Mouse (Mus musculus) MEL (cell line): ENCODE data around the gene Gsta3. TPM values are rescaled to one million over a fixed set of nuclear protein-coding genes. Genes with fewer than 3 reads are reported as not detected.
"Not testable (repeated sequence)": the region's sequence is repeated elsewhere in the genome, so short reads cannot be mapped to it uniquely, and the experiment has no call there.

Experiments used
- DNase-seq: peaks from one replicate; pipeline ENCODE4 v3.0.0; 2011; ENCODE audit warnings: low read depth, low spot score
- H3K27ac ChIP-seq: 2 replicates; pipeline ENCODE4 v1.5.1; 2012; ENCODE audit warnings: low read depth, mild to moderate bottlenecking, control low read depth, low read length, moderate library complexity; ENCODE audit not compliant: control insufficient read depth
- H3K27me3 ChIP-seq, 2 experiments: fragments of 150-350 bp in 1 of 2; sonication (generic) in 1 of 2; 2 replicates each; pipeline ENCODE4 v1.6.1; 2012; ENCODE audit warnings: low read length in 2 of 2, mild to moderate bottlenecking in 2 of 2, improper control_type of control experiment in 1 of 2, moderate library complexity in 1 of 2; ENCODE audit not compliant: insufficient read depth in 2 of 2, control insufficient read depth in 1 of 2
- H3K36me3 ChIP-seq, 2 experiments: 2 replicates each; pipeline ENCODE4 v1.6.1; 2012 to 2014; ENCODE audit warnings: low read length in 2 of 2, improper control_type of control experiment in 1 of 2, inconsistent platforms in 1 of 2, mild to moderate bottlenecking in 1 of 2; ENCODE audit not compliant: insufficient read depth in 2 of 2, control insufficient read depth in 1 of 2
- H3K4me1 ChIP-seq, 2 experiments: fragments of 150-350 bp in 1 of 2; sonication (generic) in 1 of 2; 2 replicates each; pipeline ENCODE4 v1.6.1; 2012; ENCODE audit warnings: low read length in 2 of 2, improper control_type of control experiment in 1 of 2, mild to moderate bottlenecking in 1 of 2; ENCODE audit not compliant: insufficient read depth in 2 of 2, control insufficient read depth in 1 of 2
- H3K4me3 ChIP-seq, 2 experiments: fragments of 150-350 bp in 1 of 2; sonication (generic) in 1 of 2; 2 replicates each; pipeline ENCODE4 v1.5.1; 2012; ENCODE audit warnings: low read depth in 2 of 2, low read length in 2 of 2, mild to moderate bottlenecking in 2 of 2, moderate library complexity in 2 of 2, control low read depth in 1 of 2, improper control_type of control experiment in 1 of 2; ENCODE audit not compliant: control insufficient read depth in 1 of 2, insufficient read depth in 1 of 2
- H3K79me2 ChIP-seq: 2 replicates; pipeline ENCODE4 v1.6.1; 2012; ENCODE audit warnings: mild to moderate bottlenecking, low read length, moderate library complexity; ENCODE audit not compliant: control insufficient read depth, poor library complexity, insufficient read depth
- H3K9ac ChIP-seq: 2 replicates; pipeline ENCODE4 v1.6.1; 2012; ENCODE audit warnings: low read depth, mild to moderate bottlenecking, control low read depth, low read length, moderate library complexity; ENCODE audit not compliant: control insufficient read depth, poor library complexity, severe bottlenecking
- H3K9me3 ChIP-seq: fragments of 150-350 bp; sonication (generic); replicated peaks from 2 replicates; pipeline ENCODE4 v1.6.1; 2012; ENCODE audit warnings: mild to moderate bottlenecking, low read length, improper control_type of control experiment, moderate library complexity; ENCODE audit not compliant: insufficient read depth
- BHLHE40 ChIP-seq: IDR thresholded peaks from 2 replicates; pipeline ENCODE4 v1.6.1; 2012; ENCODE audit warnings: low read depth, mild to moderate bottlenecking, inconsistent platforms, low read length, improper control_type of control experiment, borderline replicate concordance
- CHD2 ChIP-seq: IDR thresholded peaks from 2 replicates; pipeline ENCODE4 v1.6.1; 2011; ENCODE audit warnings: low read length, improper control_type of control experiment
- CTCF ChIP-seq, 3 experiments: IDR thresholded peaks in 2 of 3; conservative IDR thresholded peaks in 1 of 3; 2 replicates each; pipeline ENCODE4 v1.5.1; 2011 to 2012; ENCODE audit warnings: low read length in 3 of 3, low read depth in 2 of 3, mild to moderate bottlenecking in 2 of 3, improper control_type of control experiment in 1 of 3, inconsistent platforms in 1 of 3, mixed read lengths in 1 of 3, moderate library complexity in 1 of 3; ENCODE audit not compliant: control insufficient read depth in 1 of 3, insufficient read depth in 1 of 3, poor library complexity in 1 of 3, severe bottlenecking in 1 of 3
- E2F4 ChIP-seq: IDR thresholded peaks from 2 replicates; pipeline ENCODE4 v1.6.1; 2011; ENCODE audit warnings: low read depth, low read length, improper control_type of control experiment, borderline replicate concordance
- ETS1 ChIP-seq: IDR thresholded peaks from 2 replicates; pipeline ENCODE4 v1.6.1; 2012; ENCODE audit warnings: low read depth, mild to moderate bottlenecking, inconsistent platforms, low read length, improper control_type of control experiment, moderate library complexity
- HCFC1 ChIP-seq: IDR thresholded peaks from 2 replicates; pipeline ENCODE4 v1.6.1; 2012; ENCODE audit warnings: low read depth, mild to moderate bottlenecking, inconsistent platforms, low read length, improper control_type of control experiment, moderate library complexity
- MAX ChIP-seq: IDR thresholded peaks from 2 replicates; pipeline ENCODE4 v1.6.1; 2011; ENCODE audit warnings: low read length, improper control_type of control experiment
- MAZ ChIP-seq: IDR thresholded peaks from 2 replicates; pipeline ENCODE4 v1.6.1; 2012; ENCODE audit warnings: low read depth, mild to moderate bottlenecking, inconsistent platforms, low read length, improper control_type of control experiment
- NRF1 ChIP-seq: IDR thresholded peaks from 2 replicates; pipeline ENCODE4 v1.6.1; 2014; ENCODE audit warnings: low read depth, mild to moderate bottlenecking, inconsistent platforms, low read length, improper control_type of control experiment, moderate library complexity; ENCODE audit not compliant: poor library complexity, insufficient read depth, severe bottlenecking
- POLR2A ChIP-seq, 2 experiments: IDR thresholded peaks; 2 replicates each; pipeline ENCODE4 v1.6.1; 2011 to 2012; ENCODE audit warnings: low read length in 2 of 2, mild to moderate bottlenecking in 2 of 2, control low read depth in 1 of 2, improper control_type of control experiment in 1 of 2, low read depth in 1 of 2, moderate library complexity in 1 of 2; ENCODE audit not compliant: control insufficient read depth in 1 of 2, insufficient read depth in 1 of 2, poor library complexity in 1 of 2
- RAD21 ChIP-seq: IDR thresholded peaks from 2 replicates; pipeline ENCODE4 v1.6.1; 2011; ENCODE audit warnings: mild to moderate bottlenecking, low read depth, low read length, improper control_type of control experiment
- SMC3 ChIP-seq: IDR thresholded peaks from 2 replicates; pipeline ENCODE4 v1.6.1; 2011; ENCODE audit warnings: low read depth, low read length, improper control_type of control experiment
- UBTF ChIP-seq: IDR thresholded peaks from 2 replicates; pipeline ENCODE4 v1.6.1; 2012; ENCODE audit warnings: low read depth, mild to moderate bottlenecking, inconsistent platforms, low read length, improper control_type of control experiment, moderate library complexity, borderline replicate concordance; ENCODE audit not compliant: insufficient read depth
- ZNF384 ChIP-seq: IDR thresholded peaks from 2 replicates; pipeline ENCODE4 v1.6.1; 2012; ENCODE audit warnings: low read depth, mild to moderate bottlenecking, inconsistent platforms, low read length, improper control_type of control experiment
- polyA plus RNA-seq, 2 experiments: library from polyadenylated mRNA; stranded (reverse) in 1 of 2; unstranded in 1 of 2; fragments of >175 nt in 1 of 2; fragments of >200 nt in 1 of 2; gene quantifications; 2 replicates each; pipeline versions ENCODE4 v1.2.1 to v1.2.4; 2012; ENCODE audit warnings: low replicate concordance in 2 of 2, low read depth in 1 of 2; ENCODE audit not compliant: insufficient read length in 2 of 2, insufficient read depth in 1 of 2, missing spikeins in 1 of 2
- total RNA-seq: library from RNA; depleted of rRNA; stranded (reverse); fragments of 300-350 nt; gene quantifications from 2 replicates; pipeline ENCODE4 v1.2.3, GENCODE M21; 2012

Gene Gsta3
- total and polyA plus RNA-seq, 3 experiments = 2.2 to 3.4 TPM; not detected in 1

DNA sequence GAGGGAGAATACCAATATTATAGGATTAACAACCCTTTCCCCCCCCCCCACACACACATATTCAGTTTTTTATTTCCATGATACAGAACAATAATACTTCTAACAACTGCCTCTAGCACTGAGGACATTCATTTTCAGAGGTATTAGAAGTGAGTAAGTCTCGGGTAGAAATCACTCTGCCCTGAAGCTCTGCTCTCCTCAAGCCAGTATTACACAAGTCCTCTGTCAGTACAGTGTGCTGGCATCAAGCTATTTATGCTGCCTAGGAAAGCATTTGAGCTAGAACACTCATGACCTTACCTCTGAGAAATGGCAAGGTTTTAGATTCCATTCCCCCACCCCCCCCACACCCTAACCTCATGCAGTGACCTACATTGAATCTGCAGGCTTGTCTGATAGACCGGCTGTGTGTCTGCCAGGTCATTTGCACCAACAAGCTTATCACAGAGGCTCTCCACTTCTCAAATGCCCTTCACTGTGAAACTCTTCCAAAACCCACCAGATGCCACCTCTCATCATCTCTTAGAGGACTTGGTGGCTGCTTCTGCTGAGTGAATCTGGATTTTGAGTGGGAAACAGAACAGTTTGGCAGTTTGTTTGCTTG is 34.1 kb downstream of the Gsta3 start:
- H3K4me1 ChIP-seq = peaks cover 0 to 5% of the 10 kb centered on the region in 2 experiments; a peak in 1 of 4 replicates
- no peaks in the 10 kb centered on the region for H3K27me3 ChIP-seq
- H3K36me3 ChIP-seq = no peaks in the 10 kb centered on the region
- no peak for DNase-seq
- no peak overlapping the region for H3K9ac ChIP-seq
- H3K79me2 ChIP-seq = no peaks in the 10 kb centered on the region
- TF ChIP-seq E2F4 (no peak), CTCF (IDR thresholded peaks at IDR 0.05 in 2 of 3, conservative IDR thresholded peaks at IDR 0.05 in 1 of 3; ENCODE audit: control insufficient read depth in 1 of 3, insufficient read depth in 1 of 3, low read depth in 2 of 3, low read length in 3 of 3, poor library complexity in 1 of 3, severe bottlenecking in 1 of 3) (no peak), ETS1 (no peak), CHD2 (no peak), BHLHE40 (no peak), MAX (no peak), NRF1 (no peak), UBTF (no peak), MAZ (no peak), ZNF384 (no peak), RAD21 (no peak), POLR2A (IDR thresholded peaks at IDR 0.05; ENCODE audit: control insufficient read depth in 1 of 2, insufficient read depth in 1 of 2, low read depth in 1 of 2, low read length in 2 of 2, poor library complexity in 1 of 2) (no peak), HCFC1 (no peak)
- H3K4me3 ChIP-seq = no peak overlapping the region
- H3K27ac ChIP-seq = no peak overlapping the region
- H3K9me3 ChIP-seq = no peaks in the 10 kb centered on the region

DNA sequence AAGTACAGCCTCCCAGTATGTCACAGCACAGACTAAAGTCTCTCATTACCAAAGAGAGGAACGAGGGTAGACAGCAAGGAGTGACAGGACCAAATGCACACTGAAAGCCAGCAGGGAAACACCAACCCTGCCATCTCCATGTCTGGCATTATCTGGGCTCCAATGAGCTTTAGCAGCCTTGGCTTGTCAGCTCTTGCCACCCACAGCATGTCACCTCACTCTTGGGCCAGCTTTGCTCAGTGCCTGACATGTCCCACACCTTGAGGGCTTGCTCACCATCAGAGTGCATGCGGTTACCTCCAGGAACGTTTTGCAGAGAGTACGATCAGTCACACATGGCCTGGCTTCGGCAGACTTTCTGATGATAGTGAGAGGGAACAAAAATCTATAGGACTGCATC is 35.0 kb downstream of the Gsta3 start:
- H3K9ac ChIP-seq, H3K27ac ChIP-seq, H3K4me3 ChIP-seq, H3K27me3 ChIP-seq, H3K79me2 ChIP-seq, H3K4me1 ChIP-seq, H3K9me3 ChIP-seq, DNase-seq, H3K36me3 ChIP-seq: not testable (repeated sequence)

DNA sequence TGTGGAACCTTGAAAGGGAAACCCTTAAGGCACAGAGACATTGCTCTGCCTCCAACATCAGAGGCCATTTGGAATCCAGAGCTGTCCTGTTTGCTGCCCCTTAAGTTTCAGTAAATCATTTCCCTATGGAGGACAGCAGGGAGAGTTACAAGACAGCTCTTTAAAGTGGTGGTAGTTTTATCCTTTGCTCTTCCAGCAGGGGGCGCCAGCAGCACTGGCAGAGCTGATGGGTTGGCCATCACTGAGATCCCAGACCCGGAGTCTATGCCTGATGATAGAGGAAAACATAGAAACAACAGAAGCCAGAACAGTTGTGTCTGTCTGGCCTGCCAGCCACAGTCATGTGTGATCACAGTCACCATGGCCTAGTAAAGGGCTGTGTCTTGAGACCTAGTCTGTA is 35.8 kb downstream of the Gsta3 start:
- not testable (repeated sequence) for H3K79me2 ChIP-seq, H3K27me3 ChIP-seq, H3K9me3 ChIP-seq, H3K27ac ChIP-seq, H3K4me3 ChIP-seq, H3K4me1 ChIP-seq, H3K36me3 ChIP-seq
- TF ChIP-seq CTCF (IDR thresholded peaks at IDR 0.05 in 2 of 3, conservative IDR thresholded peaks at IDR 0.05 in 1 of 3; ENCODE audit: control insufficient read depth in 1 of 3, insufficient read depth in 1 of 3, low read depth in 2 of 3, low read length in 3 of 3, poor library complexity in 1 of 3, severe bottlenecking in 1 of 3) (peak in 1 of 3 experiments; percentile 16; a peak in 2 of 6 replicates), SMC3 (peak; percentile 28; the same call in 1 of the 2 replicates)
- TF ChIP-seq, all 39 proteins: peak for 2; not testable (repeated sequence) for 37
- DNase-seq, H3K9ac ChIP-seq: not testable (repeated sequence)
